Mouse (Mus musculus): ENCODE measurements around the gene Pde8a.

The Pde8a gene

GRCm38 (mm10) chr7:81272908-81273307, 59.5 kb downstream of the Pde8a start:
- no peak for DNase-seq (ENCODE audit: low read depth, low spot score)

DNA sequence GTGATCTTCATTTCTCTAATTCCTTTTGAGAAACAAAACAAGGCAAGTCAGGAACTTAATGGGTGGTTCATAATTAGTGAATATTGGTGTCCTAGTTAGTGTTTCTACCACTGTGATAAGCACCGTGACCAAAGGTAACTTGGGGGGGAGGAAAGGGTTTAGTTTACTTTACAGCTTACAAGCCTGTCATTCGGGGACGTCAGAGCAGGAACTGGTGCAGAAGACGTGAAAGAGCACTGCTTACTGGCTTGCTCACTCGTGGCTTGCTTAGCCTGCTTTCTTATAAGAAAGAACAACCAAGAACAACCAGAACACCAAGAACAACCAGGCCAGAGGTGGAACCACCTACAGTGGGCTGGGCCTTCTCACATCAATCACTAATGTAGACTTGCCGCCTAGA, 65.6 kb downstream of the Pde8a start:
- no peak for DNase-seq (ENCODE audit: low read depth, low spot score)

GRCm38 (mm10) chr7:81281240-81281639, 67.8 kb downstream of the Pde8a start:
- DNase-seq (ENCODE audit: low read depth, low spot score) = no peak

DNA sequence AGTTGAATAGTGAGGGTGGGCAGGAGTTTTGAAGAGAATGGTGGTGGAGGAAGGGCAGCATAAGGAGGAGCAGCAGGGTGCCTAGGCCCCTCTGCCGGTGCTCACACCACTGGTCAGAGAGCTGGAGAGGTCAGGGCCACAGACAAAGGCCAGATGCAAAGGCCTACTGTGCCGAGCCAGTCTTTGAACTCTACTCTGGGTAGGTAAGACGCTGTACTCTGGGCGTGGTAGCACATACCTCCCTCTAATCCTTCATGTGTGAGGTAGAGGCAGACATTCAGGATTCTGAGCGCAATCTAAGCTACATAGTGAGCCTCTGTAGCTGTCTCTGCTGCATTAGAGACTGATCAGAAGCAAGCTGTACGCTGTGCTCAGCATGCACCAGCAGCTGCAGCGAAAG, 73.1 kb downstream of the Pde8a start:
- DNase-seq (ENCODE audit: low read depth, low spot score) = no peak

GRCm38 (mm10) chr7:81286946-81287345, 73.5 kb downstream of the Pde8a start:
- no peak for DNase-seq (ENCODE audit: low read depth, low spot score)

- no peak for DNase-seq (ENCODE audit: low read depth, low spot score)
Measured at GRCm38 (mm10) chr7:81295169-81295568, 81.8 kb downstream of the Pde8a start.

DNA sequence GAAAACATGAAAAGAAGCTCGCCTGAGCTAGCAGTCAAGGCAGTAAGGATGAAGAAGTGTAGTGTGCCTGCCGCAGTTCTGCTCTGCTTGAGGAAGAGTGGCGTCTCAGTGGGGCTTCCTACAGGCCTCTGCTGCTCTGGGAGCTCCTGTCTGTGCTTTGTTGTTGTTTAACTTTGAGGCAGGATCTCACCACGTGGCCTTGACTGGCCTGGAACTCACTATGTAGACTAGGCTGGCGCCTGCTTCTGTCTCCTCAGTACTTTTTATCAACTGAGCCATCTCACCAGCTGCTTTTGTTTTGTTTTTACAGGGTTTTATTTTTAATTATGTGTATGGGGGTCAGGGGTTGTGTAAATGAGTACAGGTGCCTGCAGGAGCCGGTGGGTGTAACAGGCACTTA, 84.8 kb downstream of the Pde8a start:
- no peak for DNase-seq (ENCODE audit: low read depth, low spot score)

DNA sequence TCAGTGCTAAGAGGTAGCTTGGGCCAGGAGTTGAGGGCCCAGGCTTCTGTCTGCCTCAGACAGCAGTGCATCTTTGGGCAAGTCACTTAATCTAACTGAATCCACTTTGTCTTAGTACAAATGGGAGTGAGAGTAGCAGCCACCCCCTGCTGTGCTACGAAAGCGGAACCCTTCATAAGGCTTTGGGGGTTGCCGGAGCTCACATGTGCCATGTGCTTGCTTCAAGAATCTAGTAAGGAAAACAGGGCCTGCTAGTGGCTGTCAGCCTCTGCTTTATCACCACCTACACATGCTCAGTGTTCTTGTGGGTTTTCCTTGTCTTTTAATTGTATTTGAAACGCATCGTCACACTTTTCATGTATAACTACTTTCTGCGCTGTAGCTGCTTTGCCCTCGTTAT, 87.9 kb downstream of the Pde8a start:
- no peak for DNase-seq (ENCODE audit: low read depth, low spot score)

GRCm38 (mm10) chr7:81303682-81304081, 90.3 kb downstream of the Pde8a start:
- no peak for DNase-seq (ENCODE audit: low read depth, low spot score)

- no peak for DNase-seq (ENCODE audit: low read depth, low spot score)
Measured at GRCm38 (mm10) chr7:81304100-81304499, 90.7 kb downstream of the Pde8a start.

GRCm38 (mm10) chr7:81304675-81305074, 91.3 kb downstream of the Pde8a start:
- no peak for DNase-seq (ENCODE audit: low read depth, low spot score)

DNA sequence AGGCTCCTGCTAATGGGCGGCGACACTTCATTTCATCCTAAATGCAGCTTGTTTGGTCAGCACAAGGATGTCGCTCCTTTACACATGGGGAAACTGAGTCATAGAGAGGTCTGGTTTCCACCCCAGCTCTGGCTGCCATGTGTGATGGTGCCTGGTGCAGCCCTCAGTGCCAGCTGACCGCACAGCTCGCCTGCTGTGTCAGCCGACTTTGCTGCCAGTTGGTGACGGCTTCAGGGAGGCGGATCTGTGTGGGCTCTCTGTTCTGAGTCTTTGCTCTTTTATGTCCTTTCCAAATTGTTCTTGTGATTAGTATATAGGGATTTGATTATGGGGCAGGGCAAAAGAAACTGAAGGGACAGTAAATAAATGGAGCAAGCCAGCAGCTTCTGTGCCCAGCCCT, 94.3 kb downstream of the Pde8a start:
- DNase-seq (ENCODE audit: low read depth, low spot score) = no peak

DNA sequence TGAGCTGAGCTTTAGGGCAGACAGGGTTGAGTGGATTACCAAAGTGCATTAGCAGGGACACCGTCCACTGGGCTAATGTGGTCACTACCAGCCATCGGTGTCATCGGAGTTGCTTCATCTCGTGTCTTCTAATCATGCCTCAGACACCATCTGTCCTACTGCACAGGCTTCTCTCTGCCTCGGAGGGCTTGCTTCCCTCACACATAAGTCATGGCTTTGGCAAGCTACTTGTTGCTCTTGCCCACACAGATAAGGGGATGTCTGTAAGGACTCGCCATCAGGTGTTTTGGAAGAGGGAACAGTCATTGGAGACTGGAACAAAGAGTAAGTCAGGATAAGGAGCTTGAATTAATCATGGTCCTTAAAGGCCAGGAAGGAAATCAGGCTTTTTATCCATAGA, 95.9 kb downstream of the Pde8a start:
- DNase-seq (ENCODE audit: low read depth, low spot score) = no peak

DNA sequence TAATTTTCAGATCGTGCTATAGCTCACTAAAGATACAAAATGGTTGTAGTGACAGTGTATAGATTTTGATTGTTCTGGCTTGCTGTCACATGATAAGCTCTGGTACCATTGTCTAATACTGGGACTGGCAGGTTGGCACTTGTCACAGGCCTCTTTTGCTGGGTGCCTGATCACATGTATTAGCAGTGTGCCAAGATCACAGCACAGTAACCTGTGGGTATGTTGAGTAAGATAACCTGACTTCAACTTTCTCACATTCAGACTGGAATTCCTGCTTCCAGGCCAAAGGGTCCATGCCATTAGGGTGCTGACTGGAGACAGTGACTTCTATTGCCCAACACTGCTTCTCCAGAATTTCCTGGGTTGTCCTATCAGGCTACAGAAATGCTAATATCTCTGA, 97.7 kb downstream of the Pde8a start:
- no peak for DNase-seq (ENCODE audit: low read depth, low spot score)

DNA sequence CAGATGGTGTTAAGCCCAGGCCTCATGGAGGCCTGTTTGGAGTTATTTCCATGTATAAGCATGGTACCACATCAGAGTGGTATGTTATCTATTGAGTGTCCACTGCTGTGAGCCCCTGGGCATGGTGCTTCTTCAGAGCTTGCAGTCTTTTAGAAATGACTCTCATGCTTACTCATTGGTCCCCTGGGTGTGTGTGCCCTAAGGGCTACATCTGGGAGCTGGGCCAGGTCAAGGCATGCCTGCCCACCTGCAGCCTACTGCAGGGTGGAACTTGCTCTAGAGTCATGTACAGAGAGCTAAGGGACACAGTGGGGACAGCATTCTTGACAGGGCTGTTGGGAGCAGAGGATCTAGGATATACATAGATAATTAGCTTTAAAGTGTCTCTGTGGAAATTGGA, 98.2 kb downstream of the Pde8a start:
- DNase-seq (ENCODE audit: low read depth, low spot score) = peak; percentile 70

DNA sequence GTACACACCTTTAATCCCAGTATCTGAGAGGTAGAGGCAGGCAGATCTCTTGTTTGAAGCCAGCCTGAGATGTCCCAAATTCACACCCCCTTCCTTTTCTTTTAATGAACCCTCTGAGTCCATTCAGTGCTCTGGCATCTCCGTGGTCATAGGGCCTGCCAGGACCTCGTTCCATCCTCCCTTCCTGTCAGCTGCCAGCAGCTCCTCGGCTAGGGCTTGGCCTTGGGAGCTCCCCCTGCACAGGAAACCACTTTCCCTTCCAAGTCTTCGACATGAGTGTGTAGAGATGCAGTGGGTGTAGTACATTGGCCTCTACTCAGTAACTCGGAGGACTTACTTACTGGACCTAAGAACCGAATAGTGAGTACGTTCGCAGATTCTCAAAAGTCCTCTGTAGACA, 102.2 kb downstream of the Pde8a start:
- peak; percentile 76 for DNase-seq (ENCODE audit: low read depth, low spot score)

DNA sequence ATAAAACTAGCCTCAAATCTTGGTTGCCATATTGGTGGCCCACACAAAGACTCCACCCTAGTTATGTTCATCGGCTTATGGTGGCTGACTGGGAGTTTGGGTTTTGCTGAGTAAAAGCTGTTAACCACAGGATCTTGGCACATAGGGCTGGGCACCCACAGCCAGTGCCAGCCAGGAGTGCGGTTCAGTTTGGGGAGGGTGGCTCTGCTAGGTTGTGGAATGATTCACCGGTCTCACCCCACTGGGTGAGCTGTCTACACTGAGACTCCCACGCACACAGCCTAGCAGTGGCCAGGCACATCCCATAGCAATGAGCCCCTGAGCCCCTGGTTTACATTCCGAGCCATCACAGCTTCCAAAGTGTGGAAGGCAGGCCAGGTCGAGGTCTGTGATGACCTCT, 106.4 kb downstream of the Pde8a start:
- peak; percentile 74 for DNase-seq (ENCODE audit: low read depth, low spot score)

- DNase-seq (ENCODE audit: low read depth, low spot score) = peak; percentile 58
Measured at GRCm38 (mm10) chr7:81321776-81322175, 108.4 kb downstream of the Pde8a start.

DNA sequence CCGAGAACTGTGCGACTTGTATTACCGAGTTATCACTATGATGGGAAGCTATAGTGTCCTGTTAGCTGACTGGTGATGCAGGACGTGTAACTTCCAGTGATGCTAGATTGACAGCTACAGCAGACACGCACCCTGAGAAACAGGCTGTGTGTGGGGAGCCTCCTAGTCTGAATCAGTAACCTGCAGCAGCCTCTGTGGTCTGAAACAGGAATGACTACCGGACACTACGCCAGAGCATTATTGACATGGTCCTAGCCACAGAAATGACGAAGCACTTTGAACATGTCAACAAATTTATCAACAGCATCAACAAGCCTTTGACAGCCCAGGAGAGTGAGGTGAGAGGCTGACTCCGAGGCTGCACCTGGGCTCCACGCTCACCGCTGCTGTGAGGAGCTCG, 112.6 kb downstream of the Pde8a start:
- no peak for DNase-seq (ENCODE audit: low read depth, low spot score)

GRCm38 (mm10) chr7:81326859-81327258, 113.5 kb downstream of the Pde8a start:
- DNase-seq (ENCODE audit: low read depth, low spot score) = no peak

GRCm38 (mm10) chr7:81327661-81328060, 114.3 kb downstream of the Pde8a start:
- DNase-seq (ENCODE audit: low read depth, low spot score) = no peak

DNA sequence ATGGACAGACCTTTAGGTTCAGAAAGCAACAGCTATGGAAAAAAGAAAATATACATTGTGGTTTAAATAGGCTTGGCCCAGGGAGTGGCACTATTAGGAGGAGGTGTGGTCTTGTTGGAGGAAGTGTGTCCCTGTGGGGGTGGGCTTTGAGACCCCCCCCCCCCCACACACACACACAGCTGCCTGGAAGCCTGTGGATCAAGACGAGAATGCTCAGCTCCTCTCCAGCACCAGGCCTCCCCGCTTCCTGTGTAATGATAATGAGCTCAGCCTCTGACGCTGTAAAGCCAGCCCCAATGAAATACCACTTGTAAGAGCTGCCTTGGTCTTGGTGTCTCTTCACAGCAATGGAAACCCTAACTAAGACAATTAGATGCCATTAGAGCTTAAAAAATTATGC, 117.4 kb downstream of the Pde8a start:
- DNase-seq (ENCODE audit: low read depth, low spot score) = no peak

DNA sequence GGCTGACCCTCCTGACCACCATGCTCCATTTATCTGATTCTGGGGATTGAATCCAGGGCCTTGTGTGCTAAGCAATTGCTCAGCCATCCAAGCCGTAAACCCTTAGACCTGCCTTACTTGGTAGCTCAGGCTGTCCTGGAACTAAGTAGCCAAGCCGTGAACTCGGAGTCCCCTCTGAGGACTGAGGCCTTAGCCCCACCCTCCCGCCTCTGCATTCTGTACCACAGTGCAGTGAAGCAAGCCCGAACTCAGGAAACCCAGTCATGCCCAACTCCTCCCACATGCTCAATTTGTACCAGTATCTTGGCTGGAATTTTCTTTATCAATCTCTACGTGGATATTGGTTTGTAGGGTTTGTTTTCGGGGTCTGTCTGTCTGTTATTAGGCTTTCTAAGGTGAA, 118.5 kb downstream of the Pde8a start:
- DNase-seq (ENCODE audit: low read depth, low spot score) = no peak

GRCm38 (mm10) chr7:81335705-81336431, 122.5 kb downstream of the Pde8a start:
- peak; percentile 56 for DNase-seq (ENCODE audit: low read depth, low spot score)
